Mouse (Mus musculus) hindbrain, embryonic 16.5 days (tissue): ENCODE measurements around the gene Ucn2. TPM values are rescaled to one million over a fixed set of nuclear protein-coding genes. Genes with fewer than 3 reads are reported as not detected.

ENCODE experiments used
- ATAC-seq: fragments of 200-750 bp; cut with Nextera tagmentation; 2 replicates; pipeline ENCODE4 v1.8.0; 2017; ENCODE audit warnings: moderate TSS enrichment, moderate library complexity
- H3K27ac ChIP-seq: fragments of 300-500 bp; sonication (generic); 2 replicates; pipeline ENCODE4 v1.5.1; 2014; ENCODE audit warnings: low read depth, mild to moderate bottlenecking, control low read depth, low read length, moderate library complexity
- H3K27me3 ChIP-seq: fragments of 300-500 bp; sonication (generic); replicated peaks from 2 replicates; pipeline ENCODE4 v1.6.1; 2014; ENCODE audit warnings: low read length; ENCODE audit not compliant: control insufficient read depth, insufficient read depth
- H3K36me3 ChIP-seq: fragments of 300-500 bp; sonication (generic); 2 replicates; pipeline ENCODE4 v1.6.1; 2014; ENCODE audit warnings: mild to moderate bottlenecking, low read length, moderate library complexity, mixed read lengths; ENCODE audit not compliant: control insufficient read depth, insufficient read depth
- H3K4me1 ChIP-seq: fragments of 300-500 bp; sonication (generic); 2 replicates; pipeline ENCODE4 v1.6.1; 2014; ENCODE audit warnings: low read depth, low read length; ENCODE audit not compliant: control insufficient read depth, insufficient read depth
- H3K4me2 ChIP-seq: fragments of 300-500 bp; sonication (generic); 2 replicates; pipeline ENCODE4 v1.6.1; 2014; ENCODE audit warnings: mild to moderate bottlenecking, low read length, control low read depth, moderate library complexity
- H3K4me3 ChIP-seq: fragments of 300-500 bp; sonication (generic); 2 replicates; pipeline ENCODE4 v1.5.1; 2014; ENCODE audit warnings: mild to moderate bottlenecking, low read length, control low read depth, moderate library complexity
- H3K9ac ChIP-seq: fragments of 300-500 bp; sonication (generic); 2 replicates; pipeline ENCODE4 v1.6.1; 2014; ENCODE audit warnings: low read depth, mild to moderate bottlenecking, control low read depth, low read length, moderate library complexity
- H3K9me3 ChIP-seq: fragments of 300-500 bp; sonication (generic); 2 replicates; pipeline ENCODE4 v1.6.1; 2014; ENCODE audit warnings: mild to moderate bottlenecking, low read length, moderate library complexity; ENCODE audit not compliant: control insufficient read depth
- WGBS: fragments of 180-500 bp; shearing (Covaris S2); extraction: QIAGEN DNeasy Blood & Tissue Kit; methylation state at CpG from one replicate; pipeline ENCODE4 v1.1.7; 2014; 5-methylcytosine and 5-hydroxymethylcytosine counted together
- polyA plus RNA-seq: library from polyadenylated mRNA; unstranded; fragments of >200 nt; fragmentation: Nextera tagmentation; extraction: Ambion mirVana; gene quantifications from 2 replicates; pipeline ENCODE4 v1.2.1, GENCODE M21; 2015

Ucn2 gene
- polyA plus RNA-seq, result not detected in 2 replicates

GRCm38 (mm10) chr9:108985710-108986109 lies at the start of gene Ucn2:
TSS of gene Ucn2 (plus strand) at chr9:108986010.
- H3K36me3 ChIP-seq, result no peaks in the 10 kb centered on the region
- WGBS, result 84% methylated on average over 4 of the region's 4 CpGs
- no peaks in the 10 kb centered on the region for H3K27me3 ChIP-seq
- no peak within 1 kb of the TSS for H3K9ac ChIP-seq
- H3K4me1 ChIP-seq, result peaks cover under 1% of the 10 kb centered on the region; the same call in 1 of the 2 replicates
- no peak within 1 kb of the TSS for H3K4me2 ChIP-seq
- H3K9me3 ChIP-seq, result no peaks in the 10 kb centered on the region
- H3K4me3 ChIP-seq, result no peak within 1 kb of the TSS
- no peak within 1 kb of the TSS for H3K27ac ChIP-seq
- no peak for ATAC-seq

- Histone ChIP-seq H3K9ac (peak within 1 kb of the TSS; percentile 83), H3K36me3 (peaks cover 12% of the 10 kb centered on the region), H3K9me3 (no peaks in the 10 kb centered on the region), H3K27me3 (no peaks in the 10 kb centered on the region), H3K4me3 (peak within 1 kb of the TSS; percentile 83), H3K4me1 (peaks cover 6% of the 10 kb centered on the region), H3K4me2 (peak within 1 kb of the TSS; percentile 75), H3K27ac (peak within 1 kb of the TSS; percentile 72)
- WGBS, result 1% methylated on average over 58 of the region's 58 CpGs
- peak; percentile 93 for ATAC-seq
Measured at GRCm38 (mm10) chr9:108936418-108937364, 49.1 kb upstream of the Ucn2 start, which contains the start of gene Uqcrc1. TSS of gene Uqcrc1 (plus strand) at chr9:108936633.

GRCm38 (mm10) chr9:108945111-108945510 lies 40.7 kb upstream of the Ucn2 start:
- Histone ChIP-seq H3K4me2 (no peak overlapping the region), H3K4me3 (no peak overlapping the region), H3K27ac (no peak overlapping the region), H3K4me1 (no peaks in the 10 kb centered on the region), H3K36me3 (peaks cover 67% of the 10 kb centered on the region), H3K9ac (no peak overlapping the region), H3K27me3 (no peaks in the 10 kb centered on the region), H3K9me3 (no peaks in the 10 kb centered on the region)
- no peak for ATAC-seq
- WGBS, result 84% methylated on average over 9 of the region's 9 CpGs

GRCm38 (mm10) chr9:108945608-108946007 lies 40.2 kb upstream of the Ucn2 start:
- no peak for ATAC-seq
- Histone ChIP-seq H3K4me3 (no peak overlapping the region), H3K27ac (no peak overlapping the region), H3K9ac (no peak overlapping the region), H3K9me3 (no peaks in the 10 kb centered on the region), H3K4me2 (no peak overlapping the region), H3K27me3 (no peaks in the 10 kb centered on the region), H3K4me1 (no peaks in the 10 kb centered on the region), H3K36me3 (peaks cover 68% of the 10 kb centered on the region)
- WGBS, result 90% methylated on average over 5 of the region's 5 CpGs

GRCm38 (mm10) chr9:108949231-108949966 lies 36.4 kb upstream of the Ucn2 start:
- Histone ChIP-seq H3K4me1 (no peaks in the 10 kb centered on the region), H3K4me3 (no peak overlapping the region), H3K9me3 (no peaks in the 10 kb centered on the region), H3K9ac (no peak overlapping the region), H3K4me2 (no peak overlapping the region), H3K27me3 (peaks cover 4% of the 10 kb centered on the region; the same call in 1 of the 2 replicates), H3K36me3 (peaks cover 48% of the 10 kb centered on the region), H3K27ac (no peak overlapping the region; the same call in 1 of the 2 replicates)
- ATAC-seq, result no peak
- WGBS, result 84% methylated on average over 13 of the region's 13 CpGs

GRCm38 (mm10) chr9:108949967-108950728 lies 35.7 kb upstream of the Ucn2 start:
- Histone ChIP-seq H3K36me3 (peaks cover 41% of the 10 kb centered on the region), H3K27ac (no peak overlapping the region)

GRCm38 (mm10) chr9:108953081-108953636 lies 32.7 kb upstream of the Ucn2 start, which contains the start of gene Col7a1:
TSS of gene Col7a1 (plus strand) at chr9:108953586.
- ATAC-seq, result no peak
- Histone ChIP-seq H3K4me2 (no peak within 1 kb of the TSS), H3K9me3 (no peaks in the 10 kb centered on the region), H3K27ac (no peak within 1 kb of the TSS), H3K4me1 (no peaks in the 10 kb centered on the region), H3K36me3 (peaks cover 23% of the 10 kb centered on the region), H3K4me3 (no peak within 1 kb of the TSS), H3K27me3 (peaks cover 4% of the 10 kb centered on the region; the same call in 1 of the 2 replicates), H3K9ac (no peak within 1 kb of the TSS)
- 7% methylated on average over 15 of the region's 15 CpGs for WGBS

More at GRCm38 (mm10) chr9:108949967-108950728, 35.7 kb upstream of the Ucn2 start:
- 89% methylated on average over 9 of the region's 9 CpGs for WGBS
- Histone ChIP-seq H3K4me2 (no peak overlapping the region), H3K9ac (no peak overlapping the region), H3K27me3 (peaks cover 4% of the 10 kb centered on the region; the same call in 1 of the 2 replicates), H3K4me1 (no peaks in the 10 kb centered on the region), H3K9me3 (no peaks in the 10 kb centered on the region), H3K4me3 (no peak overlapping the region)
- no peak for ATAC-seq

- H3K4me3 ChIP-seq, result no peak overlapping the region
- WGBS, result 83% methylated on average over 11 of the region's 11 CpGs
- H3K36me3 ChIP-seq, result peaks cover 2% of the 10 kb centered on the region
- no peak for ATAC-seq
- no peak overlapping the region for H3K4me2 ChIP-seq
- peaks cover 4% of the 10 kb centered on the region; the same call in 1 of the 2 replicates for H3K27me3 ChIP-seq
- no peaks in the 10 kb centered on the region for H3K4me1 ChIP-seq
- H3K27ac ChIP-seq, result no peak overlapping the region
- no peaks in the 10 kb centered on the region for H3K9me3 ChIP-seq
- no peak overlapping the region for H3K9ac ChIP-seq
Measured at GRCm38 (mm10) chr9:108955241-108955640, 30.6 kb upstream of the Ucn2 start.
